13 mouse cellular contexts compared by ENCODE assay signal in genomic region chr3:106483796-106484405, GRCm38 (mm10). TPM values are rescaled to one million over a fixed set of nuclear protein-coding genes. Genes with fewer than 3 reads are reported as not detected.
DNase-seq lines count a peak whose midpoint lies in the region; ATAC-seq and TF ChIP-seq lines count a peak whose summit lies in the region.
"Had no signal": no experiment of that assay in that cellular context is flagged by ENCODE, and none has a peak within 500 bp of the region (broad histone marks: within the 10 kb centered on the region; RNA-seq: fewer than 3 reads in every experiment).

No protein-coding gene starts in this region.

- in situ Hi-C loops in CH12.LX (cut with MboI; ENCODE audit: low pct_ligation_motif_present, low pct_unique_long_range_greater_than_20kb, low sequenced_read_pairs): loop anchor here (25.0 kb wide), 1 partner anchor 403 kb away; no protein-coding TSS in a partner anchor

- H3K4me1 ChIP-seq in spleen, adult 2 months (ENCODE audit: control insufficient read depth, insufficient read depth, insufficient read length): peaks cover 4% of the 10 kb centered on the region; the same call in 1 of the 2 replicates
- H3K4me1 ChIP-seq in CH12.LX (ENCODE audit: control insufficient read depth in 1 of 2, insufficient read depth in 2 of 2): peaks cover 7 to 43% of the 10 kb centered on the region in 2 experiments
- H3K4me1 ChIP-seq in intestine, embryonic 16.5 days (ENCODE audit: control insufficient read depth, insufficient read depth, low read length): peaks cover 20% of the 10 kb centered on the region
- H3K4me1 ChIP-seq in small intestine, adult 2 months (ENCODE audit: control insufficient read depth, insufficient read depth, insufficient read length, low read length): peaks cover 30% of the 10 kb centered on the region
- H3K4me1 ChIP-seq in midbrain, embryonic 10.5 days: peaks cover 11% of the 10 kb centered on the region

- peaks cover 13% of the 10 kb centered on the region for H3K79me2 ChIP-seq in CH12.LX (replicated peaks; ENCODE audit: control insufficient read depth, extremely low read depth, insufficient read depth, poor library complexity, severe bottlenecking)

- H3K27ac ChIP-seq in spleen, adult 2 months (ENCODE audit: insufficient read depth, low read length): peak overlapping the region; percentile 83
- H3K27ac ChIP-seq in CH12.LX (ENCODE audit: insufficient read depth, low read depth): peak overlapping the region; percentile 80
- peak overlapping the region; percentile 95 for H3K27ac ChIP-seq in intestine, embryonic 16.5 days (ENCODE audit: low read length)
- H3K27ac ChIP-seq in small intestine, adult 2 months (ENCODE audit: insufficient read depth, low read depth, low read length): peak overlapping the region; percentile 97
- no peak overlapping the region for H3K27ac ChIP-seq in midbrain, embryonic 10.5 days (replicated peaks)
- H3K27ac ChIP-seq: hindbrain, embryonic 12.5 days had no signal

- no peak for TF ChIP-seq CTCF in spleen, adult 2 months (IDR thresholded peaks at IDR 0.05; ENCODE audit: extremely low read depth, insufficient read depth, insufficient read length, insufficient replicate concordance)
- no peak for TF ChIP-seq CTCF in CH12.LX (conservative IDR thresholded peaks at IDR 0.05 in 1 of 2, IDR thresholded peaks at IDR 0.05 in 1 of 2; ENCODE audit: low read depth in 2 of 2, low read length in 2 of 2)
- TF ChIP-seq CTCF in small intestine, adult 2 months (IDR thresholded peaks at IDR 0.05; ENCODE audit: extremely low read depth, insufficient read length, insufficient replicate concordance, low read depth, low read length): no peak

- peak overlapping the region; percentile 96 for H3K4me2 ChIP-seq in CH12.LX (ENCODE audit: insufficient read depth, low read depth, poor library complexity, severe bottlenecking)
- H3K4me2 ChIP-seq in intestine, embryonic 16.5 days (ENCODE audit: low read depth, low read length): peak overlapping the region; percentile 94
- H3K4me2 ChIP-seq: hindbrain, embryonic 12.5 days had no signal

- TF ChIP-seq RAD21 in CH12.LX (IDR thresholded peaks at IDR 0.05; ENCODE audit: low read depth, low read length): no peak

- peak overlapping the region; percentile 45 for H3K4me3 ChIP-seq in spleen, adult 2 months (ENCODE audit: extremely low read depth, insufficient read depth, insufficient read length)
- peak overlapping the region; percentile 64 to 74 (median 70) for H3K4me3 ChIP-seq in CH12.LX (replicated peaks in 1 of 3; ENCODE audit: low read depth in 2 of 3, low read length in 2 of 3, poor library complexity in 1 of 3)
- H3K4me3 ChIP-seq in intestine, embryonic 16.5 days (ENCODE audit: low read length): peak overlapping the region; percentile 70
- peak overlapping the region; percentile 40; the same call in 1 of the 2 replicates for H3K4me3 ChIP-seq in small intestine, adult 2 months (ENCODE audit: low read depth, low read length)
- H3K4me3 ChIP-seq in midbrain, embryonic 10.5 days: no peak overlapping the region
- H3K4me3 ChIP-seq: hindbrain, embryonic 12.5 days had no signal

- ATAC-seq in intestine, embryonic 16.5 days: peak; percentile 50
- ATAC-seq in cerebellum, adult (ENCODE audit: insufficient number of reproducible peaks, low FRiP score, low TSS enrichment): no peak

- WGBS in spleen, adult 2 months: 37% methylated on average over 4 of the region's 4 CpGs
- WGBS in intestine, embryonic 16.5 days: 48% methylated on average over 4 of the region's 4 CpGs
- WGBS in small intestine, adult 2 months: 17% methylated on average over 4 of the region's 4 CpGs
- 78% methylated on average over 4 of the region's 4 CpGs for WGBS in midbrain, embryonic 10.5 days

- DNase-seq in spleen, adult 2 months (ENCODE audit: low read depth in 1 of 2, low spot score in 2 of 2): peak in 1 of 2 experiments; percentile 55
- DNase-seq in spleen, adult 12 weeks (ENCODE audit: low spot score): no peak
- peak; percentile 73 for DNase-seq in CH12.LX (ENCODE audit: extremely low read depth)
- no peak for DNase-seq in cerebellum, adult 18-20 months
- no peak for DNase-seq in midbrain, embryonic 10.5 days (ENCODE audit: low spot score)
- DNase-seq: adrenal gland, adult 8-10 months; cerebellum, adult 2 months; heart, adult 18-20 months; kidney, postnatal 4 days had no signal

- H3K9me3 ChIP-seq in CH12.LX (replicated peaks; ENCODE audit: low read length): no peaks in the 10 kb centered on the region
- no peaks in the 10 kb centered on the region for H3K9me3 ChIP-seq in intestine, embryonic 16.5 days (ENCODE audit: control insufficient read depth, low read length)
- no peaks in the 10 kb centered on the region for H3K9me3 ChIP-seq in midbrain, embryonic 10.5 days (replicated peaks)
- H3K9me3 ChIP-seq: hindbrain, embryonic 12.5 days had no signal

- peaks cover 5% of the 10 kb centered on the region for H3K36me3 ChIP-seq in spleen, adult 2 months (ENCODE audit: control insufficient read depth, insufficient read depth, low read length)
- peaks cover 12 to 44% of the 10 kb centered on the region in 2 experiments for H3K36me3 ChIP-seq in CH12.LX (replicated peaks in 1 of 2; ENCODE audit: control insufficient read depth in 1 of 2, insufficient read depth in 1 of 2, low read length in 1 of 2)
- H3K36me3 ChIP-seq in intestine, embryonic 16.5 days (ENCODE audit: control insufficient read depth, insufficient read depth, low read length): no peaks in the 10 kb centered on the region
- H3K36me3 ChIP-seq in small intestine, adult 2 months (ENCODE audit: control insufficient read depth, insufficient read depth, low read length): peaks cover 4% of the 10 kb centered on the region
- no peaks in the 10 kb centered on the region for H3K36me3 ChIP-seq in midbrain, embryonic 10.5 days
- H3K36me3 ChIP-seq: hindbrain, embryonic 12.5 days had no signal

- TF ChIP-seq POLR2A in spleen, adult 2 months (IDR thresholded peaks at IDR 0.05; ENCODE audit: low read depth, low read length): no peak
- TF ChIP-seq POLR2A in CH12.LX (IDR thresholded peaks at IDR 0.05; ENCODE audit: low read depth, low read length): no peak
- TF ChIP-seq POLR2A in small intestine, adult 2 months (IDR thresholded peaks at IDR 0.05; ENCODE audit: low read depth, low read length): no peak

- no peaks in the 10 kb centered on the region for H3K27me3 ChIP-seq in spleen, adult 2 months (ENCODE audit: control insufficient read depth, insufficient read depth, low read length)
- no peaks in the 10 kb centered on the region for H3K27me3 ChIP-seq in CH12.LX (replicated peaks)
- H3K27me3 ChIP-seq in intestine, embryonic 16.5 days (replicated peaks; ENCODE audit: control insufficient read depth, insufficient read depth, low read length): no peaks in the 10 kb centered on the region
- H3K27me3 ChIP-seq in small intestine, adult 2 months (ENCODE audit: control insufficient read depth, insufficient read depth, low read length): no peaks in the 10 kb centered on the region
- peaks cover 26% of the 10 kb centered on the region for H3K27me3 ChIP-seq in midbrain, embryonic 10.5 days (ENCODE audit: low read depth, poor library complexity, severe bottlenecking)

- H3K9ac ChIP-seq in CH12.LX (ENCODE audit: insufficient read depth, low read depth): peak overlapping the region; percentile 79
- H3K9ac ChIP-seq in intestine, embryonic 16.5 days (ENCODE audit: low read depth, low read length): peak overlapping the region; percentile 82
- H3K9ac ChIP-seq: hindbrain, embryonic 12.5 days had no signal

- dilution Hi-C loops in CH12.LX (cut with MboI; ENCODE audit: extremely low pct_ligation_motif_present, extremely low pct_unique_long_range_greater_than_20kb, low sequenced_read_pairs): no loop called here

- peak; percentile 47; the same call in 1 of the 2 replicates for TF ChIP-seq EP300 in CH12.LX (IDR thresholded peaks at IDR 0.05; ENCODE audit: low read length)

TF ChIP-seq in CH12.LX, 34 proteins besides CTCF, POLR2A, EP300 and RAD21 (continues in another document):
- TF ChIP-seq NRF1 (IDR thresholded peaks at IDR 0.05; ENCODE audit: low read depth, low read length) (no peak), IRF4 (IDR thresholded peaks at IDR 0.05; ENCODE audit: low read depth, low read length) (peak; percentile 41; the same call in 1 of the 2 replicates), TCF12 (IDR thresholded peaks at IDR 0.05; ENCODE audit: low read depth, low read length) (peak; percentile 16; the same call in 1 of the 2 replicates), E2F4 (IDR thresholded peaks at IDR 0.05; ENCODE audit: insufficient replicate concordance, low read depth, low read length) (no peak), ZNF384 (IDR thresholded peaks at IDR 0.05; ENCODE audit: low read depth, low read length) (no peak; the same call in 1 of the 2 replicates), ZC3H11A (IDR thresholded peaks at IDR 0.05; ENCODE audit: low read depth, low read length) (no peak), MEF2A (IDR thresholded peaks at IDR 0.05; ENCODE audit: borderline replicate concordance, low read depth, low read length) (peak; percentile 50; the same call in 1 of the 2 replicates), MAX (IDR thresholded peaks at IDR 0.05; ENCODE audit: low read length) (no peak; the same call in 1 of the 2 replicates), MYC (IDR thresholded peaks at IDR 0.05; ENCODE audit: low read depth, low read length) (0 out of 2 replicates have a peak, but pooled peaks have one; percentile 27), JUND (conservative IDR thresholded peaks at IDR 0.05; ENCODE audit: low read depth, low read length) (no peak), MAZ (IDR thresholded peaks at IDR 0.05; ENCODE audit: low read depth, low read length) (no peak), MAFK (IDR thresholded peaks at IDR 0.05; ENCODE audit: insufficient replicate concordance, low read length) (no peak), NELFE (IDR thresholded peaks at IDR 0.05; ENCODE audit: low read depth, low read length) (no peak), USF2 (conservative IDR thresholded peaks at IDR 0.05; ENCODE audit: low read depth, low read length) (no peak), BHLHE40 (IDR thresholded peaks at IDR 0.05; ENCODE audit: low read depth, low read length) (peak; percentile 56), TBP (conservative IDR thresholded peaks at IDR 0.05; ENCODE audit: low read depth, low read length) (no peak), ZMIZ1 (IDR thresholded peaks at IDR 0.05; ENCODE audit: low read depth, low read length) (no peak), CHD1 (IDR thresholded peaks at IDR 0.05; ENCODE audit: low read depth, low read length) (no peak), ZKSCAN1 (IDR thresholded peaks at IDR 0.05; ENCODE audit: borderline replicate concordance, low read depth, low read length) (no peak)

RNA-seq across cellular contexts. Expression of gene Dennd2d, which starts 1.7 kb away (rescaled TPM):
- 30.9 and 34.4 TPM in 2 replicates for polyA plus RNA-seq in spleen, adult 2 months (2012; rRNA removed)
- total RNA-seq in CH12.LX (2012; rRNA removed): 23.5 and 30.4 TPM in 2 replicates
- 39.3 and 39.8 TPM in 2 replicates for total RNA-seq in CH12.LX (2014; rRNA removed)
- 37.7 and 38.2 TPM in 2 replicates for polyA plus RNA-seq in CH12.LX (2012; ENCODE audit: insufficient read length, low read depth)
- 30.4 and 30.5 TPM in 2 replicates for polyA plus RNA-seq in intestine, embryonic 16.5 days (2015; fragmentation: Nextera tagmentation; extraction: Ambion mirVana)
- 9.1 and 16.7 TPM in 2 replicates for polyA plus RNA-seq in small intestine, adult 2 months (2012; rRNA removed)
- 0.64 and 0.65 TPM in 2 replicates for polyA plus RNA-seq in midbrain, embryonic 10.5 days (2016; fragmentation: Nextera tagmentation; extraction: Ambion mirVana)
